Mouse (Mus musculus) brain, embryonic 14.5 days (tissue): ENCODE measurements at regions not wholly inside any gene's neighbourhood (a gene's known extent, or its start where the extent isn't known, plus 50 kb on each side); places are given as distances from the start of the nearest gene placed in this dataset.

Source experiments
- CTCF ChIP-seq: fragments of 200-500 bp; IDR thresholded peaks from 2 replicates; pipeline ENCODE4 v1.5.1; 2012; ENCODE audit warnings: inconsistent platforms, mild to moderate bottlenecking, moderate library complexity, borderline replicate concordance; ENCODE audit not compliant: insufficient read depth, insufficient read length; ENCODE audit errors: extremely low read depth
- POLR2A ChIP-seq: fragments of 200-500 bp; IDR thresholded peaks from 2 replicates; pipeline ENCODE4 v1.6.1; 2012; ENCODE audit warnings: mild to moderate bottlenecking, inconsistent platforms, borderline replicate concordance; ENCODE audit not compliant: poor library complexity, insufficient read depth, insufficient read length, severe bottlenecking; ENCODE audit errors: extremely low read depth

DNA sequence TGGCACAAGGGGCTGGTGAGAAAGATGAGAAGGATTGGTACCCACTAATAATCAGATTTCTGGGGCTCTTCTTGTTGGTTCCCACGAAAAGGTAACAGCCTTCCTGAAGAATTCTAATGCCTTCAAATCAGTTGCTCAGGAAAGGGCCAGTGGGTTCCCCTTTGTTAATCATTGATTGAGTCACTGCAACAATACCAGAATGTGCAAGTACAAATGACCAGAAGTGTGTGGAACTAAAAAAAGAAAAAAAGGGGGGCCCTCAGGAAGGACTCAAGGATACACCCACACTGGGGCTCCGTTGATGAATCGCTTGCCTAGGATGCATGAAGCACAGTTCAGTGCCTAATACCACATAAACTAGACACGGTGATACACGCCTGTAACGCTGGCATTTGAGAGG is 179.0 kb upstream of the Klf3 start:
- TF ChIP-seq CTCF = no peak
- TF ChIP-seq POLR2A = no peak
